Comparison of ENCODE assay signal across 8 mouse cellular contexts in the genomic region with DNA sequence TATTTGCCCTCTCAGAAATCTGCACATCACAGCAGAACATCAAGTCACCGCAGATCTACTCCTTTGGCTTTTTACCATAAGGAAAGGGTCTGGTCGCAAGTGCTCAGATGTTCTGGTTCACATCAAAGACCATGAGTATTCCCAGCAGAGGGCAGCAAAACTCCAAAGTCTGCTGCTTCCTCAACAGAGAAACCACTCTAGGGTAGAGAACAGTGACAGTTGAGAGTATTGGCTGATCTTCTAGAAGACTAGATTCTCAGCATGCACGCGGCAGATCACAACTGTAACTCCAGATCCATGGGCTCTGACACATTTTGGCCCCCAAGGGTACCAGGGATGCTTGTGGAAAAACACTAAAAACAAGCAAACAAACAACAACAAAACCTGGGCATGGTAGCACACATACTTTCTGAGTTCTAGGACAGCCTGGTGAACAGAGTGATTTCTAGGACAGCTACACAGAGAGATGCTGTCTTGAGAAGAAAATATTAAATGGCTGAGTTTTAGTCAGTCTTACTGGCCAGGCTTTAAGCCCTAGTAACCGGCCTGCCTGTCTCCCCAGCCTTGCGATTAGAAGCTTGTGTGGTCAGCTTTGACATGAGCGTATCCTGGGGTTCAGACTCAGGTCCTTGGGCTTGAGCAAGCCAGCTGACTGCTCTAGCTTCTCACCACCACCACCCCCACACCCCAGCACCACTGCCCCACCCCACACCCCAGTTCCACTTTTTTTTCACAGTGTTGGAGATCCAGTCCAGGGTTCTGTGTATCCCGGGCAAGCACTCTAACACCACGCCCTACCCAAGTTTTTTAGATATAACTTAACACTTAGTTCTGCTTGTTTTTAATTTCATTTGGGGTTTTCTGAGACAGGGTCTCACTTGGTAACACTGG. TPM values are rescaled to one million over a fixed set of nuclear protein-coding genes. Genes with fewer than 3 reads are reported as not detected.
A peak's percentile ranks its signal among the peaks of the same experiment; 100 is the strongest.
DNase-seq lines count a peak whose midpoint lies in the region; ATAC-seq and TF ChIP-seq lines count a peak whose summit lies in the region.

No protein-coding gene starts in this region.

- TF ChIP-seq POLR2A in ES-Bruce4 (IDR thresholded peaks at IDR 0.05; ENCODE audit: insufficient read depth, low read length): no peak

- H3K4me3 ChIP-seq in ES-Bruce4 (ENCODE audit: low read depth, low read length): no peak overlapping the region
- no peak overlapping the region for H3K4me3 ChIP-seq in forebrain, embryonic 13.5 days
- H3K4me3 ChIP-seq in hindbrain, embryonic 12.5 days: no peak overlapping the region
- no peak overlapping the region for H3K4me3 ChIP-seq in lung, embryonic 14.5 days (ENCODE audit: low read depth, low read length)
- H3K4me3 ChIP-seq in neural tube, embryonic 15.5 days (replicated peaks): no peak overlapping the region

- no peaks in the 10 kb centered on the region for H3K27me3 ChIP-seq in ES-Bruce4 (ENCODE audit: control insufficient read depth, insufficient read depth, low read length, poor library complexity, severe bottlenecking)
- H3K27me3 ChIP-seq in forebrain, embryonic 13.5 days: 0 out of 2 replicates have a peak, but pooled peaks cover 8% of the 10 kb centered on the region
- H3K27me3 ChIP-seq in hindbrain, embryonic 12.5 days: peaks cover 10% of the 10 kb centered on the region; the same call in 1 of the 2 replicates
- H3K27me3 ChIP-seq in lung, embryonic 14.5 days (ENCODE audit: insufficient read depth, low read length): no peaks in the 10 kb centered on the region
- no peaks in the 10 kb centered on the region for H3K27me3 ChIP-seq in neural tube, embryonic 15.5 days (replicated peaks)

- peaks cover 6% of the 10 kb centered on the region for H3K4me1 ChIP-seq in ES-Bruce4 (ENCODE audit: control insufficient read depth, insufficient read depth, low read length)
- peaks cover 7% of the 10 kb centered on the region; the same call in 1 of the 2 replicates for H3K4me1 ChIP-seq in forebrain, embryonic 13.5 days
- peaks cover 19% of the 10 kb centered on the region for H3K4me1 ChIP-seq in hindbrain, embryonic 12.5 days
- H3K4me1 ChIP-seq in lung, embryonic 14.5 days (ENCODE audit: insufficient read depth): peaks cover 27% of the 10 kb centered on the region
- H3K4me1 ChIP-seq in neural tube, embryonic 15.5 days: peaks cover 33% of the 10 kb centered on the region

- ATAC-seq in forebrain, embryonic 13.5 days: peak; percentile 81
- ATAC-seq in hindbrain, embryonic 12.5 days (ENCODE audit: low FRiP score): 0 out of 2 replicates have a peak, but pooled peaks have one; percentile 30
- ATAC-seq in lung, embryonic 14.5 days (ENCODE audit: insufficient read depth): peak; percentile 78
- ATAC-seq in neural tube, embryonic 15.5 days (ENCODE audit: low FRiP score): peak; percentile 50; the same call in 1 of the 2 replicates

- peak; percentile 15 for TF ChIP-seq CTCF in ES-Bruce4 (IDR thresholded peaks at IDR 0.05; ENCODE audit: low read depth, low read length)
- peak; percentile 86 for TF ChIP-seq CTCF in lung, embryonic 14.5 days (IDR thresholded peaks at IDR 0.05; ENCODE audit: low read depth)

- no peak overlapping the region for H3K27ac ChIP-seq in ES-Bruce4 (ENCODE audit: insufficient read depth, low read length)
- H3K27ac ChIP-seq in forebrain, embryonic 13.5 days: no peak overlapping the region
- no peak overlapping the region for H3K27ac ChIP-seq in hindbrain, embryonic 12.5 days
- 0 out of 2 replicates have a peak overlapping the region, but pooled peaks have one; percentile 12 for H3K27ac ChIP-seq in lung, embryonic 14.5 days (ENCODE audit: low read depth)
- H3K27ac ChIP-seq in neural tube, embryonic 15.5 days (replicated peaks): no peak overlapping the region

- DNase-seq in brain, embryonic 18.5 days (ENCODE audit: low read depth, low spot score): peak; percentile 76
- DNase-seq in layer of hippocampus, adult 9-10 months (ENCODE audit: low spot score): peak; percentile 70
- DNase-seq in lung, embryonic 14.5 days: peak; percentile 98
- peak; percentile 88 for DNase-seq in testis, postnatal 10 days (ENCODE audit: low spot score)

- no peak for TF ChIP-seq EP300 in ES-Bruce4 (IDR thresholded peaks at IDR 0.05; ENCODE audit: insufficient read depth, low read depth, low read length)

- H3K9me3 ChIP-seq in ES-Bruce4 (replicated peaks; ENCODE audit: control insufficient read depth, insufficient read depth, low read length, poor library complexity, severe bottlenecking): no peaks in the 10 kb centered on the region
- no peaks in the 10 kb centered on the region for H3K9me3 ChIP-seq in forebrain, embryonic 13.5 days (replicated peaks)
- no peaks in the 10 kb centered on the region for H3K9me3 ChIP-seq in hindbrain, embryonic 12.5 days (replicated peaks)
- H3K9me3 ChIP-seq in lung, embryonic 14.5 days (ENCODE audit: low read depth, low read length): no peaks in the 10 kb centered on the region
- no peaks in the 10 kb centered on the region for H3K9me3 ChIP-seq in neural tube, embryonic 15.5 days (replicated peaks)

- H3K9ac ChIP-seq in ES-Bruce4 (ENCODE audit: low read depth, poor library complexity, severe bottlenecking): no peak overlapping the region
- H3K9ac ChIP-seq in forebrain, embryonic 13.5 days: no peak overlapping the region
- no peak overlapping the region for H3K9ac ChIP-seq in hindbrain, embryonic 12.5 days
- no peak overlapping the region for H3K9ac ChIP-seq in lung, embryonic 14.5 days
- no peak overlapping the region for H3K9ac ChIP-seq in neural tube, embryonic 15.5 days (replicated peaks)

- no peak overlapping the region for H3K4me2 ChIP-seq in forebrain, embryonic 13.5 days
- H3K4me2 ChIP-seq in hindbrain, embryonic 12.5 days (replicated peaks): no peak overlapping the region
- no peak overlapping the region for H3K4me2 ChIP-seq in lung, embryonic 14.5 days
- no peak overlapping the region for H3K4me2 ChIP-seq in neural tube, embryonic 15.5 days

- H3K36me3 ChIP-seq in ES-Bruce4 (ENCODE audit: control insufficient read depth, insufficient read depth, low read length, poor library complexity, severe bottlenecking): no peaks in the 10 kb centered on the region
- H3K36me3 ChIP-seq in forebrain, embryonic 13.5 days (ENCODE audit: poor library complexity, severe bottlenecking): peaks cover 2% of the 10 kb centered on the region; the same call in 1 of the 2 replicates
- H3K36me3 ChIP-seq in hindbrain, embryonic 12.5 days: no peaks in the 10 kb centered on the region
- peaks cover 2% of the 10 kb centered on the region; the same call in 1 of the 2 replicates for H3K36me3 ChIP-seq in lung, embryonic 14.5 days (ENCODE audit: insufficient read depth)
- H3K36me3 ChIP-seq in neural tube, embryonic 15.5 days: no peaks in the 10 kb centered on the region

- WGBS in forebrain, embryonic 13.5 days: 62% methylated on average over 9 of the region's 9 CpGs
- WGBS in hindbrain, embryonic 12.5 days: 62% methylated on average over 9 of the region's 9 CpGs
- 58% methylated on average over 9 of the region's 9 CpGs for WGBS in lung, embryonic 14.5 days
- 66% methylated on average over 9 of the region's 9 CpGs for WGBS in neural tube, embryonic 15.5 days

RNA-seq across cellular contexts. Expression of a gene that starts 28.2 kb away (rescaled TPM):
- polyA plus RNA-seq in ES-Bruce4 (2011; ENCODE audit: insufficient read depth, insufficient read length, low read depth, missing spikeins): 76.9 and 78.9 TPM in 2 replicates
- 106 and 117 TPM in 2 replicates for polyA plus RNA-seq in forebrain, embryonic 13.5 days (2015; fragmentation: Nextera tagmentation; extraction: Ambion mirVana)
- 104 and 114 TPM in 2 replicates for polyA plus RNA-seq in hindbrain, embryonic 12.5 days (2016; fragmentation: Nextera tagmentation; extraction: Ambion mirVana)
- 158 and 160 TPM in 2 replicates for polyA plus RNA-seq in lung, embryonic 14.5 days (2014; fragmentation: Nextera tagmentation; extraction: Ambion mirVana)
- polyA plus RNA-seq in neural tube, embryonic 15.5 days (2015; fragmentation: Nextera tagmentation; extraction: Ambion mirVana): 93.9 and 97.1 TPM in 2 replicates

RNA-seq across cellular contexts. Expression of a gene that starts 40.7 kb away (rescaled TPM):
- 13.5 and 16.8 TPM in 2 replicates for polyA plus RNA-seq in ES-Bruce4 (2011; ENCODE audit: insufficient read depth, insufficient read length, low read depth, missing spikeins)
- 37.3 and 46.1 TPM in 2 replicates for polyA plus RNA-seq in forebrain, embryonic 13.5 days (2015; fragmentation: Nextera tagmentation; extraction: Ambion mirVana)
- polyA plus RNA-seq in hindbrain, embryonic 12.5 days (2016; fragmentation: Nextera tagmentation; extraction: Ambion mirVana): 50.7 and 54.9 TPM in 2 replicates
- polyA plus RNA-seq in lung, embryonic 14.5 days (2014; fragmentation: Nextera tagmentation; extraction: Ambion mirVana): 20.1 and 22.1 TPM in 2 replicates
- polyA plus RNA-seq in neural tube, embryonic 15.5 days (2015; fragmentation: Nextera tagmentation; extraction: Ambion mirVana): 55.2 and 62.6 TPM in 2 replicates

Comparison
In these comparisons a context has a peak if more than half of its experiments do, and no peak if none do; other contexts are left out.
1. ATAC-seq: peak in every context shown above with its lines; median percentile 81 in forebrain, embryonic 13.5 days; 78 in lung, embryonic 14.5 days; 50 in neural tube, embryonic 15.5 days; 30 in hindbrain, embryonic 12.5 days.